41 mouse cellular contexts compared by ENCODE assay signal in genomic region chr14:44547961-44548360, GRCm38 (mm10). TPM values are rescaled to one million over a fixed set of nuclear protein-coding genes. Genes with fewer than 3 reads are reported as not detected.
"Had no signal": no experiment of that assay in that cellular context is flagged by ENCODE, and none has a peak within 500 bp of the region (broad histone marks: within the 10 kb centered on the region; RNA-seq: fewer than 3 reads in every experiment).

No protein-coding gene starts in this region.

RNA-seq across cellular contexts. Expression of gene Gm17093, which starts 29.9 kb away (rescaled TPM):
- total RNA-seq: heart, postnatal 10 days; heart, postnatal 14 days; heart, postnatal 25 days; heart, postnatal 36 days; heart, postnatal 4 days; hematopoietic stem cell, adult 5-6 weeks; hindbrain, postnatal 0 days; layer of hippocampus, adult 18-20 months; layer of hippocampus, adult 2 months; layer of hippocampus, adult 8-10 months; layer of hippocampus, postnatal 10 days; layer of hippocampus, postnatal 14 days; layer of hippocampus, postnatal 25 days; layer of hippocampus, postnatal 36 days; left cerebral cortex, adult 18-20 months; left cerebral cortex, adult 2 months; left cerebral cortex, adult 8-10 months had no signal
- polyA plus RNA-seq: heart, embryonic 12.5 days; heart, embryonic 13.5 days; heart, embryonic 14.5 days; heart, embryonic 15.5 days; heart, embryonic 16.5 days; heart, postnatal 0 days; hindbrain, embryonic 10.5 days; hindbrain, embryonic 11.5 days; hindbrain, embryonic 12.5 days; hindbrain, embryonic 13.5 days; hindbrain, embryonic 14.5 days; hindbrain, embryonic 15.5 days; hindbrain, embryonic 16.5 days; hindbrain, postnatal 0 days; inflammation-experienced regulatory T-cells, adult 6 months; intestine, embryonic 14.5 days; intestine, embryonic 15.5 days; intestine, embryonic 16.5 days; intestine, postnatal 0 days; kidney, adult 2 months; kidney, embryonic 14.5 days; kidney, embryonic 15.5 days; kidney, embryonic 16.5 days; kidney, postnatal 0 days; large intestine, adult 2 months had no signal

RNA-seq across cellular contexts. Expression of gene Gm8247, which starts 35.0 kb away (rescaled TPM):
- total RNA-seq: heart, postnatal 10 days; heart, postnatal 14 days; heart, postnatal 25 days; heart, postnatal 36 days; heart, postnatal 4 days; hematopoietic stem cell, adult 5-6 weeks; hindbrain, postnatal 0 days; layer of hippocampus, adult 18-20 months; layer of hippocampus, adult 2 months; layer of hippocampus, adult 8-10 months; layer of hippocampus, postnatal 10 days; layer of hippocampus, postnatal 14 days; layer of hippocampus, postnatal 25 days; layer of hippocampus, postnatal 36 days; left cerebral cortex, adult 18-20 months; left cerebral cortex, adult 2 months; left cerebral cortex, adult 8-10 months had no signal
- polyA plus RNA-seq: heart, embryonic 12.5 days; heart, embryonic 13.5 days; heart, embryonic 14.5 days; heart, embryonic 15.5 days; heart, embryonic 16.5 days; heart, postnatal 0 days; hindbrain, embryonic 10.5 days; hindbrain, postnatal 0 days; inflammation-experienced regulatory T-cells, adult 6 months; intestine, embryonic 14.5 days; intestine, embryonic 15.5 days; intestine, embryonic 16.5 days; intestine, postnatal 0 days; kidney, adult 2 months; kidney, embryonic 14.5 days; kidney, embryonic 15.5 days; kidney, embryonic 16.5 days; kidney, postnatal 0 days; large intestine, adult 2 months had no signal

RNA-seq across cellular contexts. Expression of gene BC061237, which starts 55.7 kb away (rescaled TPM):
- total RNA-seq: heart, postnatal 10 days; heart, postnatal 14 days; heart, postnatal 25 days; heart, postnatal 36 days; heart, postnatal 4 days; hematopoietic stem cell, adult 5-6 weeks; hindbrain, postnatal 0 days; layer of hippocampus, adult 18-20 months; layer of hippocampus, adult 2 months; layer of hippocampus, adult 8-10 months; layer of hippocampus, postnatal 10 days; layer of hippocampus, postnatal 14 days; layer of hippocampus, postnatal 25 days; layer of hippocampus, postnatal 36 days; left cerebral cortex, adult 18-20 months; left cerebral cortex, adult 2 months; left cerebral cortex, adult 8-10 months had no signal
- polyA plus RNA-seq: heart, embryonic 12.5 days; heart, embryonic 13.5 days; heart, embryonic 14.5 days; heart, embryonic 15.5 days; heart, embryonic 16.5 days; heart, postnatal 0 days; hindbrain, embryonic 10.5 days; hindbrain, embryonic 16.5 days; inflammation-experienced regulatory T-cells, adult 6 months; intestine, embryonic 14.5 days; intestine, embryonic 15.5 days; intestine, embryonic 16.5 days; kidney, adult 2 months; kidney, embryonic 14.5 days; kidney, embryonic 15.5 days; kidney, embryonic 16.5 days; kidney, postnatal 0 days; large intestine, adult 2 months had no signal
